Mouse (Mus musculus) ovary, postnatal 14 days (tissue): ENCODE data around the gene Foxp1.

ENCODE experiments used
- DNase-seq: peaks from one replicate; pipeline ENCODE4 v3.0.0; 2022; ENCODE audit warnings: low spot score

The Foxp1 gene

DNA sequence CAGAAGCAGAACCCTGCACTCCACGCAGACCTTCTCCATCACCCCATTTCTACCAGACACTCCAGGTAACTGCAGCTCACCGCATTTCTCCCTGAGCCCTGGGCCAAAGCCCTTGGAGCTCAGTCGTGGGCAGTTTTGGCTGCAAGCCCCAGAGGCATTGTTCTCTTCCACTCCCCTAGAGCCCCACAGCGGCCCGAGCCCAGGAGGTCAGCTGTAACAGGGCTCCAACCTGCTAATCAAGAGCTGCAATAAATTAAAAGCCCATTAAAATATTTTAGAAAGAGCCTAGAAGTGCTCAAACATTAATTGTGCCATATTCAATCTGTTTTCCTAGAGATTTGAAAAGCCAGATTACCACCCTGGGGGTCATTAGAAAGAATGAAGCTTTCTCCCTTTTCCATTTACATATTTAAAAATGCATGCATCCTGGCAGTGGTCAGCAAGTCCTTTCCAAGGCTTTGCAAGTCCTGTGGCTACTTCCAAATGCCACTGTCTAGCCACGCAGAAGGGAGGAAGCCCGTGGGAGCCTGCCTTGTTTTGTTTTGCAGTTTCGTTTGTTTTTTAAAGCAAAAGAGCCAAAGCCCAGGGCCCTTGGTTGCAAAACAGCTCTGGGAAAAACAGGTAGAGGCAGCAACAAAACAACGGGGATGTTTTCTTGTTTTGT lies 83.2 kb downstream of the Foxp1 start:
- peak; percentile 34 for DNase-seq

DNA sequence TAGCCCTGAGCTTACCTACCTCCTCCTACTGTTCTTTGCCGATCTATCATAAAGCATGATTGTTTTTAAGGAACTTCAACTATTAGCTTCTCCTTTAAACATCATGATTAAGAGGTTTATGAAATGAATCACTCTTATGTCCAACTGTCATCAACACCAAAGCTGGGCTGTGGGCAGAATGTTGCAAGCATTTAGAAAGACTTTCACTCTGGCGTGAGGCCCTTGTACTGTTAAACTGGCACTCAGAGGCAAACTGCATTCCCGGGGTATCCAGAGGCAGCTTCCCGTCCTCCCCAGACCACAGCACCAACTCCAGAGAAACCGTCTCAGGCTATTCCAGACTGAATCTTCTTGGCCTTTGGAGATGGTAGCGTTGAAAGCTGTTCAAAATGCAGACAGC lies 86.2 kb downstream of the Foxp1 start:
- no peak for DNase-seq

DNA sequence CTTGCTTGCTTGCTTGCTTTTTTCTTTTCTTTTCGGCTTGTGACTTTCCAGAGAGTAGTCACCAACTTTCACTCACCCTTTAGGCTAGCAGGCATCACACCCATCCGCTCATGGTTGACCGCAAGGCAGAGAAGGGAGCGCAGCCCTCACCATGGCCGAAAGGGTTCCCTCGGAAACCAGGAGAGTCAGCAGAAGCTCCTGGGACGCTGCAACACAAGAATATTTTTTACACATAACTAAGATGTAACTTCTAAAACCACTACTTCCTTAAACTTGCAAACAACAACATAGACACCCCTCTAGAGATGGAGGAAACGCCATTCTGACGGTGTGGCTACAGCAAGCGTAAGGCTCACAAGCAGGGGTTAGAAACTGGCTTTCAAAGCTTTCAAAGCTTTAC lies 87.4 kb downstream of the Foxp1 start:
- DNase-seq = no peak

DNA sequence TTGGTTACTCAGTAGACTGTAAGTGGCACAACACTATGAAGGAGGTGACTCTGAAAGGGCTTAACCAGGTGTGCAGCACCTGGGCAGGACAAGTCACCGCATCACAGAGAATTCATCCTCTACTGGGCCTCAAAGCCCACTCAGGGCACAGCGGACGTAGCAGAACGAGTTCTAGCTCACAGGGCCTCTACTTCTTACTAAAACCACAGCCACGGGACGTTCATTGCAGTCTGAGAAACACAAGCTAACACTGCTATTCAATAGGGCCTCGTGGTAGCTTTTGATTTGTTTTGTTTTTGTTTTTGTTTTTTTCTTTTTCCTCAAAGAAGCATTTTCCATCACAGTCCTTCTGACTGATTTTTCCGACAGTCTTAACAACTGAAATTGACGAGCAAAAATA lies 89.5 kb downstream of the Foxp1 start:
- no peak for DNase-seq

DNA sequence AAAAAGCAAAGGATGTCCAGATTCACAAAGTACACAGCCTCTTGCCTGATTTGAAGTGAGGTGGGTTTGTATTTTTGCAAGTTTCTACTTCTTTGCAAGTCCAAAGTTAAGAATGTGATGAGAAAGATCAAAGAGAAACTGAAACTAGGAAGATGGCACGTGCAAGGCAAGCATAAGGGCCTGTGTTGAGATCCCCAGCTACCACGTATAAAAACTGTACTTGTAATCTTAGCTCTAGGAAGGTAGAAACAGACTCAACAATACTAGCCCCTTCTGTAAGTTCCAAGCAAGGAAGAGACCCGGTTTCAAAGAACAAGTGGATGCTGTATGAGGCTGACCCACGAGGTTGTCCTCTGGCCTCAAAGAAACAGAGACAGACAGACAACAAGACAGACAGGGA lies 90.6 kb downstream of the Foxp1 start:
- DNase-seq = no peak

DNA sequence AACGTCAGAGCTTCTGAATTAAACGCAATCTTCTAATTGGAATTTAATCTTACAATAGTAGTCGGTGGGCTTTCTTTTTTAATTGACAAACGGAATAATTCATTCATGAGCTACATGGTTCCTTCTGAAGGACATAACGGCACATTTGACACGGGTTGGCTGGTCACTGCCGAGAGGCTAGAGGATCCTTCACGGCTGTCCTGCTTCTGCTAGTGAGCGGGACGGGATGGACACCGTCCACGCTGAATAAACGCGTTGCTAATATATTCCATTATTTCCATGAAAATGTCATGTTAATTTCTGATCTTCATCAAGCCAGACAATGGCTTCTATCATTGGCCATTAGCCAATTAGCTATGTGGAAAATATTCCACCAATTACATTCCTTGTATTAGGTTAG lies 92.0 kb downstream of the Foxp1 start:
- DNase-seq = no peak

DNA sequence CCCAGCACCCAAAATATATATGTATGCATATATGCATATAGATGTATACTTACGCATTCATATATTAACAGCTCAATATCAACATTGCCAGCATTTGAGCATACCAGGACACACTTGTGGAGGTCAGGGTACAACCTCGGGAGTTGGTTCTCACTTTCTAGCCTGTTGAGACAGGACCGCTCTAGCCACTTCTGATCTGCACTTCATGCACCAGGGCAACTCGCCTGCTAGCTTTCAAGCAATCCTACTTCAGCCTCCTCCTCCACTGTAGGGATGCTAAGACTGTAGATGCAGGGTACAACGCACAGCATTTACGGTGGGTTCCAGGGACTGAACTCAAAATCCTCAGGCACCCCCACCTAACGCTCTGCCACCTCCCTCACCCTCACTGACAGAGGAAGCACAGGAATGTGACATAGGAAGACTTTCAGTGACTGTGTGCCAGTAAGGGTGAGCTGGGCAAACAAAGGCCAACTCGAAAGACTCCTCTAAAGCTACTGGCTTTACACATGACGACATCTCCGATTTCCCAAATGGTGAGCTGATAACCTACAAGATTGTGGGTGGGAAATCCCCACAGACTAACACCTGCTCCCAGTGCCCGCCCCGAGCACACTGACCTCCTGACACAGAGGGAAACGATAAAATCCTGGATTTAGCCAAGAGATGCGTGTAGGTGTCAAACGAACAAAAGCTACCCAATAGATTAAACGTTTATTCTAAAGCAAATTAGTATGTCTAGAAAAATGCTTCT lies 93.0 kb downstream of the Foxp1 start:
- no peak for DNase-seq

DNA sequence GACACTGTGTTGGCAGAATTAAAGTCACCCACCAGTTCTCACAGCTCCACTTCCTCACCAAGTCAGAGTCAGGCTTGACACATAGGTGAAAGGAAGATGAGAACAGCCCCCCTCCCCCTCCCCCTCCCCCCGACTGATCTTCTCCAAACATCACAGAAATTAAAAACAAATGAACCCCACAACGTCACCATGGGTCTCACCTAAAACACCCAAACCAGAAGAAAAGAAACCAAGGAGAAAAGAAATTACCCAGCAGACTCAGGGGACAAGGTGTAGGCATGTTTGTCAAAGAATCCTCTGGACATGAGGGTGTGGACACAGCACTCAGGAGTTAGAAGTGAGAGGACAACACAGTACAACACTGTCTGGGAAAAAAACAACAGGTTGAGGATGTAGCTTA lies 93.6 kb downstream of the Foxp1 start:
- DNase-seq = no peak

DNA sequence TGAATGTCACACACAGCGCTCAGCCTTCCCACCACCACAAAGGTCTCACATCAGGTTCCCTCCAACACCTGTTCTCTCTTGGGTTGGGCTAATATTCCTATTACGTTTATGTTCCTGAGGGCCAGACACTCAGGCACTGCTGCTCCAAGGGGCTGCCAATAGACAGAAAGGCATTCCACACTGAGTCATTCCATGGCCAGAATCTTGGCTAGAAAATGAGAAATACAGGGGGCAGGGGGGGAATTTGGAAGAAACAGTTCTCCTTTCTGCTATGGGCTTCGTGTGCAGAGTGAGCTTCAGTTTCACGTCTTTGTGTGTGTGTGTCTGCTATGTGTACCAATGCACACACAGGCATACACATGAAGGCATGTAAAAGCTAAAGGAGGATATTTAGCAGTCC lies 95.2 kb downstream of the Foxp1 start:
- no peak for DNase-seq

DNA sequence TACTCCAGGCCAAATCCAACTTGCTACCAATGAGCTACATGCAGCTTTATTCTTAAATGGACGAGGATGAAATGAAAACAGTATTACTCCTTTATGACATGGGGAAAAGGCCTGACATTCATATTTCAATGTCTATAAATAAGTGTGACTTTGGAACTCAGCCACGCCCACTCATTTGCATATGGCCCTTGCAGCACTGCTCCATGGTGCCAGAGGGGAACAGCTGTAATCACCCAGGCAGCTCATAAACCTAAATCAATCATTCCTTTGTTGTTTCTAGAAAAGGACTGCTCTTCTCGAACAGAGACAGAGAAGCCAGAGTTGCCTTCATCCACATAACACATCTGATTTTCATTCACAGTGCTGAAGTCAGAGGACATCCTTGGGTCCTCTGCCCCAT lies 97.5 kb downstream of the Foxp1 start:
- DNase-seq = no peak

DNA sequence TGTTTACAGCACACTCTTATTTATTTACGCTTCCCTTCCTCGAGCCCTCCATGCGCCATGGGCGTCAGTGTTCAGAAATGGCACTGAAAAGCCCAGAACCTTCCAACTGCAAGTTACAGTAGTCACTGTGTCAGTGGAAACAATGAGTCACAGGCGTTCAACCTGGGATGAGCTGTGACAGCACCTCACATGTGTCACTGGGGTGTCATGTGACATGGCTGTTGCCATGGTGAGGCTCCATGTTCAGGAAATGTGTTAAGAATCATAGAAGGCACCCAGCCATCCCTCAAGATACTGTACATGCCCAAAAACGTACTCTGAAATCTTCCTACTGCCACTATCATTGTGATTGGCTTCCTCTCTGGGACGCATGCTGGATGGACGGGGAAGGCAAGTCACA lies 101.9 kb downstream of the Foxp1 start:
- no peak for DNase-seq

DNA sequence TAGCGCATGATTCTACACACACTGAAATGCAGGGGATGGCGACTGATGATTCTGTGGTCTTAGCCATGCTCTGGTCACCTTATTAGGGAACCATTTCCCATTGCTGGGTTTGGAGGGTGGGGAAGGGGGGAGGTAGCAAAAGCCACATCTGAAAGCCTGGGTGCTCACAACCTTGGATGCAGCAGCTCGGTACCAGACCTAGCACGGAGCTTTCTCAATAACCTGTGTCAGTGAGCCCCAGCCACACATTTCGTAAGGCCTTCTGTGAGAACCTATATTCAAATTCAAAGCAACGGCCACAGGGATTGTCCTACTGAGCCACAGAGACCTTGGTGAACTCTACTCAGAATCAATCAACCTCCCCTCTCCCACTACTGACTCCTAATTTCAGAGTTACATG lies 109.9 kb downstream of the Foxp1 start:
- no peak for DNase-seq

DNA sequence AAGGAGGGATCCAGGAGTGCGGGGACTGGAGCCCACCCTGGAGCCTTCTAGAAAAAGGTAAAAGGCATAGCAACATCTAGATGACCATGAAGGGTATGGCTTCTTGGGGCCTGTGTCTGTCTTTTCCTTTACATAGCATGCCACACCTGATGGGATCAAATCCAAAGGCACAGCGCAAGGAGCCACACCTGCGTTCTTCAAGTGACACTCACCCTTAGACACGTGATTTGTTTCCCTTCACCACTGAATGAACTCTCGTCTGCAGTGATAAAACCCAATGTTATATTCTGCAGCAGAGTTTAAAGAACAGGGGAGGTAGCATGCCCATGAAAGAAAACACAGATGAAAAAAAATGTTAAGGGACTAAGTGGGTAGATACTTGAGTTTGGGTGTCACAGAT lies 112.9 kb downstream of the Foxp1 start:
- no peak for DNase-seq

DNA sequence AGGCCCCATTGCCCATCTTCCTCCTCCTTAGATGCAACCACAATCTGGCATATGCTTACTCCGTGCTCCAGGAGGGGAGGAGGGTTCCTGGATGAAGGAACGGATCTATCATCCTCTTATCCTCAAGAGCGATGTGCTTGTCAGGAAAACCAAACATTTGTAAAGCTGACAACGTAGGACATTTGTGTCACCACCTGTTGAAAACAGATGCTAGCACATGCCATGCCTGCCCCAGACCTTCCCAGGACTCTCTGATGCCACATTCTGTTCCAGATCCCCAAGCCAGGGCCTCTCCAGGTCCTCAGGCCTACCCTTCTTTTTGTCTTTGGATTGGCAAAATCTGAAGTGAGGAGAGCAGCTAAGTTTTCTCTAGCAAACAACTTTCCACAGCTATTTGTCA lies 113.6 kb downstream of the Foxp1 start:
- no peak for DNase-seq

DNA sequence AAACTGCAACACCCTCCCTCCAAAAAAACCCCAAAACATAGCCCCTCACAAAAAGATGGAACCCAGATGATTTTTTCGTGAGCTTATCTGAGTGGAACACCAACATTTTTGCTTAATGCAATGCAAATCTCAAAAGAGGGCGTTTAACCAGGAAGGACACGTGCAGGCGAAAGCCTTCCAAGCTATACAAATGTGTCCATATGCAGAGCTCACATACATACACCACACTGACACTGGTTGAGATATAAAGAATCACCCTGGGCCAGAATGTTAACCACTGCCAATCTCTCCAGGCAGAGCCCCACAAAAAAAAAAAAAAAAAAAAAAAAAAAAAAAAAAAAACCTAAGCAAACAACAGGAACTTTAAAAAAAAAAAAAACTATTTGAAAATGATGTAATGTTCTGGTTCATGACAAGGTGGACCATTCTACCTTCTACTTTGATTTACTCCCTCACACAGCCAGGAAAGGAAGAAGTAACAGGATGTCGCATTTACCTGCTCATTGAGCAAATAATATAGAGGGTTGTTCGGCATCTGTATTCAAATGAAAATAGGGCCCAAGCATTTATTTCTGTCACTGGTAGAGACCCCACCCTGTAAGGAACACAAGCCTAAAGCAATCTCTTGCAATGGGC lies 118.6 kb downstream of the Foxp1 start:
- DNase-seq = no peak

DNA sequence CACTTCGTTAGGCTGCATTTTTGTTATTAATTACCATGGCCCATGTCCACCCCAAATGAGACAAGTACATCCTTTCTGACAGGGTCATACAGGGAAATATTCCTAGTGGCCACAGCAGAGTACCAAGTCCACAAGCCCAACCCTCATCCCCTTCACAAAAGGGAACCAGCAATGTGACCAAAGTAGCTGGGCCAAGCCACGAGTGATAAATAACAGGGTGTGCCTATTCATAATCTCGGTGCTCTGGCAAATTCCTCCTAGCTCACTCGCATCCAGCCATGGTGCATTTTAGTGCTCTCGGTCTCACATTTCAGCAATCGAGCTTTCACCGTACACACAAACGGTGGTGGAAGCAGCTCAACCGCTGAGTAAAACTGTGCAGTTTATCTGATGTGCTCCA lies 119.6 kb downstream of the Foxp1 start:
- no peak for DNase-seq

DNA sequence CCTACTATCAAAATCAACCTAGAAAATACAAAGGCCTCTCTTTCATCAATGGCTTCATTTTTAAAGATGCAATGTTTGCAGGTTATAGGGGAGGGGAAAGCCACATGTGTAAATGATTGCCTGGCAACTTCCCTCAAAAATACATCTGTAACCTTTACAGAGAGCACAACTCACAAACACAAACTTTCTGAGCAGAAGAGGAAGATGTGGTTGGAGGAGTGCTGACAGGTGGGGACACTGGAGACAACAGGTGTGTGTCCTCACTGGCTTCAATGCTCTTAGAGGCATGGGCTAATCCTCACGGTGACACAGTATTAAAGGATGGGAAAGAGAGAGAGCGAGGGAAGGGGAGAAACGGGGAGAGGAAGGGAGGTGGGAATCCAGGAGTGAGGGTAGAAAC lies 120.2 kb downstream of the Foxp1 start:
- no peak for DNase-seq

DNA sequence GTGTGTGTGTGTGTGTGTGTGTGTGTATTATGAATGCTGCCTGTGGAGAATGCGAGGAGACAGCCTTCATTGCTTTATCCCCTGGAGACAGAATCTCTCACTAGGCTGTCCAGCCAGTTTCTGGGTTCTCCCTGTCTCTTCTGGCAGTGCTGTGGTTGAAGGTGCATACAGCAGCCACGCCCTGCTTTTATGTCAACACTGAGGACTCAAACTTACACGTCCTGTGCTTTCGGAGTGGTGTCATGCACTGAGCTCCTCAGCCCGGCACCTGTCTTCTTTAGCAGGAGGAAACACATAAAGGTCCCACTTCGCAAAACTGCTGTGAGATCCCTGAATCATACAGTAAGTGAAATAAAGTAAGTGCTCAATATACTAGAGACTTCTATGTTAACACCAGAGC lies 120.7 kb downstream of the Foxp1 start:
- no peak for DNase-seq

DNA sequence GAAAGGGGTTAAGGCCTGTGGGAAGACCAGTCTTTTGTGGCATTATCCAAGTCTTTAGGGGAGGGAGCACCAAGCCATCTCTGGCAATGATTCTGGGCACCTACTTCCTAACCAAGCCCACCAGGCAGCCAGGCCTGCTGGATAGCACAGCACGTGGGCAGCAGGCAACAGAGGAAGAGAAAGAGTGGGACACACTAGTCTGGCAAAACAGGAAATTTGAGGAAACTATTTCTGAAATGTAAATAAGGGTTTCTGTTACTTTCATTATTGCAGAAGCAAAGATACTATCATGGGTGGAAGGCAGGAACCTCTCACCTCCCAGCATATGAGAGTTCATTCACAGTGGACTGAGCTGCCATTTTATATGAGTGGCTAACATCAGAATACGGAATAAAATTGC lies 121.3 kb downstream of the Foxp1 start:
- no peak for DNase-seq

DNA sequence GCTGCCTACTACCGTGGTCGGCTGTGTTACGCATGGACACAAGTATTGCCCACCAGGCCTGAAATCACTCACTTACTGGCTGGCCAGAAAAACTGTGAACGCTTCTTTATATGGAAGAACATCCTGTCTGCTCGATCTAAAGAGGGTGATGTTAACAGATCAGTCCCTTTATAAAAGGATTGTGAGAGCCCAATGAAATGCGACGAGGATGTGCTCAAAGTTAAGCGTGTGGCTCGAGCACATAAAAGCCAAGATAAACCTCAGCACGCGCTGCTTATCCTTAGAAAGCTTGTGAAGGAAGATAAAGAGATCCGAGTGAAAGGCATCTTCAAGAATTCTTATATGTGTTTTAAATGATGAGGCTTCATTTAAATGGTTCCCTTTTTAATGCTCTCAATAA lies 126.8 kb downstream of the Foxp1 start:
- no peak for DNase-seq

DNA sequence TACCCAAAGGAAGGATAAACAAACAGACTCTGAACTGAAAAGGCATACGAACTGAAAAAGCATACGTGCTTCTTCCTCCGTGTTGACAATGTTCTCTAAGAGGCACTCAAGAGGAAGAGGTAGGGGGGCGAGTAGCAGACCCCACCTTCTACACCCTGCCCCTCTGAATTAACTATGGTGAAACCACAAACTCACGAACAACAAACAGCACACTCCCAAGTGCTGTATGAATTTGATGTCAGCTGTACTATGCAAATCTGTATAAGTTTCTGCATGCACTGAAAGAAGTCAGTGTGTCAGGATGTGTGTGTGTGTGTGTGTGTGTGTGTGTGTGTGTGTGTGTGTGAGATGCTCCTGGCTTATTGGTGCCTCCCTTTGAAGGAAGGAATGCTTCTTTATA lies 127.7 kb downstream of the Foxp1 start:
- no peak for DNase-seq

DNA sequence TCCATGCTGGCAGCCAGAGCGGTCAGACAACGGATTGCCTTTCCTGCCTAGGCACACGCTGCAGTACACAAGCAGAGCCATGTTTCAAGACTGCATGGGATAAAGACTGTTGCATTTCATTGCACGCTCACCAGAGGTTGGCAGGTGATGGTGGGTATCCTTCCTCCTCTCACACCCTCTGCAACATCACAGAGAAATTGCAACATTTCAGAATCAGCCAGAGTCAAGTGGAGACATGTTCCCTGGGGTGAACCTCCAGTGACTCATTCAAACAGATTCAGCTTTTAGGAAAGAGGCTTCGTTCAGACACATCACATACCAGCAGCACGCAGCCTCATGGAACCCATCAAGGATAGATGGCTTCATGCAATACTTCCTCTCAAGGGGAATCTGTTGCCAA lies 130.0 kb downstream of the Foxp1 start:
- no peak for DNase-seq
